In the genomic region with DNA sequence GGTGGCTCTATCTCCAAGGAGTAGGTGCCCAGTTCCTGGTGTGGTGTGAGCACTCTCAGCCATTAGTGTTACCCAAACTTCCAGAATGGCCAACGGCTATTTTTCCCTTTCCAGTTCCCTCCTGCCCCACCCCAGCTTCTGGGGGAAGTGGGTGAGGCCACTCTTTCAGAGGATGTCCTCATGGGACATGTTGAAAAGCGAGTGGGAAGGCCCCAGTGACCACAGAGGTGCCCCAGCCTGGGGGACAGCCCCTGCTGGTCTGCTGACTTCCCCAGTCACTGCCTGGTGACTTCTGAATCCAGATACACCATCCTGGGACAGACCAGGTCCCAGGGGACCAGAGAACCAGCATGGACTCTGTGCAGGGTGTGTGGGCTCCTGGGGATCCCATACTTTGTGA, we compare ENCODE assay signal across 23 mouse cellular contexts. TPM values are rescaled to one million over a fixed set of nuclear protein-coding genes. Genes with fewer than 3 reads are reported as not detected.
DNase-seq lines count a peak whose midpoint lies in the region; ATAC-seq lines count a peak whose summit lies in the region.
"Had no signal": no experiment of that assay in that cellular context is flagged by ENCODE, and none has a peak within 500 bp of the region (broad histone marks: within the 10 kb centered on the region; RNA-seq: fewer than 3 reads in every experiment).

No protein-coding gene starts in this region.

- DNase-seq in liver = no peak
- DNase-seq in induced T-regulatory cell, adult 2 months (ENCODE audit: low read depth) = peak; percentile 40
- DNase-seq in spleen, postnatal 4 days (ENCODE audit: low spot score in 2 of 2) = peak; percentile 61 to 77
- no peak for DNase-seq in kidney, postnatal 14 days
- DNase-seq: adrenal gland, postnatal 10 days; cerebellum, postnatal 14 days; gastrocnemius, postnatal 14 days; heart, postnatal 4 days; kidney, adult 9 months; left cerebral cortex, postnatal 4 days; right cerebral cortex, postnatal 25 days had no signal

- 0 out of 2 replicates have a peak overlapping the region, but pooled peaks have one; percentile 13 for H3K4me2 ChIP-seq in liver, embryonic 16.5 days (ENCODE audit: low read depth, low read length)
- H3K4me2 ChIP-seq: heart, embryonic 11.5 days; midbrain, embryonic 13.5 days; neural tube, embryonic 12.5 days had no signal

- no peak for ATAC-seq in liver, embryonic 16.5 days (ENCODE audit: low read depth)
- no peak for ATAC-seq in erythroid progenitor cell, adult 5-6 weeks (replicated peaks; ENCODE audit: low FRiP score, poor library complexity, severe bottlenecking)
- ATAC-seq in cerebellum, adult (ENCODE audit: insufficient number of reproducible peaks, low FRiP score, low TSS enrichment) = no peak
- ATAC-seq: midbrain, embryonic 13.5 days had no signal

- H3K9me3 ChIP-seq in liver, embryonic 16.5 days (replicated peaks; ENCODE audit: control insufficient read depth, low read length) = no peaks in the 10 kb centered on the region
- H3K9me3 ChIP-seq: embryonic facial prominence, embryonic 10.5 days; G1E; midbrain, embryonic 13.5 days; neural tube, embryonic 12.5 days had no signal

- H3K79me2 ChIP-seq in macrophage (ENCODE audit: inconsistent target) = peaks cover 73% of the 10 kb centered on the region

- no peaks in the 10 kb centered on the region for H3K27me3 ChIP-seq in liver, embryonic 16.5 days (ENCODE audit: control insufficient read depth, insufficient read depth, low read depth, low read length)
- H3K27me3 ChIP-seq: midbrain, embryonic 13.5 days; neural tube, embryonic 12.5 days had no signal

- H3K4me3 ChIP-seq in liver, embryonic 16.5 days (ENCODE audit: low read depth, low read length) = 0 out of 2 replicates have a peak overlapping the region, but pooled peaks have one; percentile 11
- peak overlapping the region; percentile 55; the same call in 1 of the 2 replicates for H3K4me3 ChIP-seq in macrophage (ENCODE audit: inconsistent target)
- H3K4me3 ChIP-seq: embryonic facial prominence, embryonic 10.5 days; erythroblast, embryonic 14.5 days; midbrain, embryonic 13.5 days; neural tube, embryonic 12.5 days had no signal

- H3K27ac ChIP-seq in liver, embryonic 16.5 days (ENCODE audit: low read length) = 0 out of 2 replicates have a peak overlapping the region, but pooled peaks have one; percentile 45
- peak overlapping the region; percentile 96 for H3K27ac ChIP-seq in macrophage
- H3K27ac ChIP-seq: embryonic facial prominence, embryonic 10.5 days; liver, embryonic 14.5 days; midbrain, embryonic 13.5 days; neural tube, embryonic 12.5 days; stomach, postnatal 0 days had no signal

- H3K9ac ChIP-seq in liver, embryonic 16.5 days (ENCODE audit: low read depth, low read length) = no peak overlapping the region
- H3K9ac ChIP-seq: liver, embryonic 14.5 days; midbrain, embryonic 13.5 days; neural tube, embryonic 12.5 days had no signal

- WGBS in liver, embryonic 16.5 days (ENCODE audit: insufficient replicate concordance) = 22% methylated on average over 2 of the region's 2 CpGs
- WGBS in macrophage (ENCODE audit: missing documents) = 6% methylated on average over 2 of the region's 2 CpGs

- H3K4me1 ChIP-seq in liver, embryonic 16.5 days (ENCODE audit: control insufficient read depth, low read depth, low read length) = no peaks in the 10 kb centered on the region
- H3K4me1 ChIP-seq: embryonic facial prominence, embryonic 10.5 days; midbrain, embryonic 13.5 days; neural tube, embryonic 12.5 days had no signal

- no peaks in the 10 kb centered on the region for H3K36me3 ChIP-seq in liver, embryonic 16.5 days (ENCODE audit: control insufficient read depth, insufficient read depth)
- peaks cover 28% of the 10 kb centered on the region for H3K36me3 ChIP-seq in macrophage (ENCODE audit: inconsistent target)
- H3K36me3 ChIP-seq: embryonic facial prominence, embryonic 10.5 days; G1E; midbrain, embryonic 13.5 days; neural tube, embryonic 12.5 days had no signal

RNA-seq across cellular contexts. Expression of a gene that starts 3.1 kb away (rescaled TPM):
- 47.8 and 49.9 TPM in 2 replicates for polyA plus RNA-seq in liver, embryonic 16.5 days (2015; fragmentation: Nextera tagmentation; extraction: Ambion mirVana)
- 100 to 1,000 TPM; 207 to 676 (median 348) TPM for total RNA-seq in macrophage (2018; cell fraction: chromatin; rRNA removed)
- 100 to 1,000 TPM in 22 of 26 experiments, 10 to 100 TPM in 4; 86.5 to 237 (median 140) TPM for total RNA-seq in macrophage (2018; cell fraction: cytosol; rRNA removed)
- total RNA-seq in macrophage (2018; cell fraction: nucleus; rRNA removed) = 100 to 1,000 TPM; 191 to 475 (median 284) TPM
- polyA plus RNA-seq in macrophage (2018) = 91.7 to 151 TPM (median 136 TPM) in 3 replicates
- 37.7 and 61.6 TPM in 2 replicates for total RNA-seq in erythroid progenitor cell, adult 5-6 weeks (2015; ENCODE audit: low replicate concordance)
- total RNA-seq in erythroid progenitor cell, adult 5-6 weeks (2017; ENCODE audit: low replicate concordance) = 27.7 and 54.2 TPM in 2 replicates

RNA-seq across cellular contexts. Expression of a gene that starts 41.5 kb away (rescaled TPM):
- polyA plus RNA-seq in liver, embryonic 16.5 days (2015; fragmentation: Nextera tagmentation; extraction: Ambion mirVana) = not detected in 2 replicates
- total RNA-seq in macrophage (2018; cell fraction: chromatin; rRNA removed) = not detected
- not detected for total RNA-seq in macrophage (2018; cell fraction: cytosol; rRNA removed)
- total RNA-seq in macrophage (2018; cell fraction: nucleus; rRNA removed) = not detected
- polyA plus RNA-seq in macrophage (2018) = not detected in 3 replicates
- total RNA-seq in erythroid progenitor cell, adult 5-6 weeks (2015; ENCODE audit: low replicate concordance) = not detected in 2 replicates
- total RNA-seq in erythroid progenitor cell, adult 5-6 weeks (2017; ENCODE audit: low replicate concordance) = not detected in 2 replicates
- total RNA-seq: G1E had no signal
- polyA plus RNA-seq: embryonic facial prominence, embryonic 10.5 days; erythroblast, embryonic 14.5 days; G1E; liver, embryonic 14.5 days; stomach, postnatal 0 days had no signal

RNA-seq across cellular contexts. Expression of a gene that starts 57.9 kb away (rescaled TPM):
- 1.3 and 1.9 TPM in 2 replicates for polyA plus RNA-seq in liver, embryonic 16.5 days (2015; fragmentation: Nextera tagmentation; extraction: Ambion mirVana)
- 100 to 1,000 TPM in 24 of 26 experiments, 10 to 100 TPM in 2; 93.7 to 377 (median 188) TPM for total RNA-seq in macrophage (2018; cell fraction: chromatin; rRNA removed)
- total RNA-seq in macrophage (2018; cell fraction: cytosol; rRNA removed) = 100 to 1,000 TPM in 23 of 26 experiments, 10 to 100 TPM in 3; 89.9 to 261 (median 155) TPM
- total RNA-seq in macrophage (2018; cell fraction: nucleus; rRNA removed) = 100 to 1,000 TPM; 161 to 367 (median 204) TPM
- 77.0 to 225 TPM (median 156 TPM) in 3 replicates for polyA plus RNA-seq in macrophage (2018)
- 1.1 and 5.0 TPM in 2 replicates for total RNA-seq in erythroid progenitor cell, adult 5-6 weeks (2015; ENCODE audit: low replicate concordance)
- total RNA-seq in erythroid progenitor cell, adult 5-6 weeks (2017; ENCODE audit: low replicate concordance) = 0.13 TPM in 1 of 2 replicates, not detected in the other

Comparison
In these comparisons a context has a peak if more than half of its experiments do, and no peak if none do; other contexts are left out.
1. DNase-seq: peak in induced T-regulatory cell, adult 2 months (single experiment) and spleen, postnatal 4 days (2 of 2); none in liver (single experiment) and kidney, postnatal 14 days (single experiment).
2. RNA of a gene that starts 57.9 kb away (polyA plus RNA-seq): 77.0 to 225 TPM in macrophage; 1.3 to 1.9 TPM in liver, embryonic 16.5 days; every median in the first group is over 10 times any median in the second.